Comparison of ENCODE assay signal across 10 mouse cellular contexts in genomic region chr19:32960196-32960947, GRCm38 (mm10).
A peak's percentile ranks its signal among the peaks of the same experiment; 100 is the strongest.
DNase-seq lines count a peak whose midpoint lies in the region; ATAC-seq lines count a peak whose summit lies in the region.
"Had no signal": no experiment of that assay in that cellular context is flagged by ENCODE, and none has a peak within 500 bp of the region (broad histone marks: within the 10 kb centered on the region; RNA-seq: fewer than 3 reads in every experiment).

No protein-coding gene starts in this region.

- peak; percentile 32 for DNase-seq in A20 (ENCODE audit: low read depth, low spot score)
- peak; percentile 66 to 67 for DNase-seq in B cell, adult 2 months
- peak; percentile 13 for DNase-seq in retina, postnatal 1 day
- DNase-seq in left cerebral cortex, adult 9 months (ENCODE audit: low spot score in 2 of 2) = no peak
- no peak for DNase-seq in right cerebral cortex, adult 2 months (ENCODE audit: low spot score in 2 of 2)
- DNase-seq in layer of hippocampus, postnatal 25 days (ENCODE audit: extremely low spot score in 1 of 2, low spot score in 1 of 2) = no peak
- DNase-seq: cerebellum, adult 8-10 months had no signal

- peak; percentile 48 for ATAC-seq in intestine, embryonic 15.5 days

- H3K9me3 ChIP-seq in intestine, embryonic 15.5 days = no peaks in the 10 kb centered on the region
- H3K9me3 ChIP-seq: limb, embryonic 15.5 days had no signal

- H3K9ac ChIP-seq in intestine, embryonic 15.5 days = no peak overlapping the region
- H3K9ac ChIP-seq: limb, embryonic 15.5 days had no signal

- peaks cover 8% of the 10 kb centered on the region; the same call in 1 of the 2 replicates for H3K4me1 ChIP-seq in intestine, embryonic 15.5 days (replicated peaks)

- H3K27me3 ChIP-seq in intestine, embryonic 15.5 days (replicated peaks) = no peaks in the 10 kb centered on the region

- peak overlapping the region; percentile 43 for H3K4me2 ChIP-seq in intestine, embryonic 15.5 days (replicated peaks)
- H3K4me2 ChIP-seq: limb, embryonic 15.5 days had no signal

- H3K27ac ChIP-seq in intestine, embryonic 15.5 days = peak overlapping the region; percentile 34
- H3K27ac ChIP-seq: heart, adult 2 months; limb, embryonic 15.5 days had no signal

- H3K36me3 ChIP-seq in intestine, embryonic 15.5 days = no peaks in the 10 kb centered on the region
- H3K36me3 ChIP-seq: limb, embryonic 15.5 days had no signal

- no peak overlapping the region for H3K4me3 ChIP-seq in intestine, embryonic 15.5 days (replicated peaks)
- H3K4me3 ChIP-seq: heart, adult 2 months; limb, embryonic 15.5 days had no signal

- WGBS in intestine, embryonic 15.5 days = 53% methylated on average over 9 of the region's 9 CpGs

Comparison
In these comparisons a context has a peak if more than half of its experiments do, and no peak if none do; other contexts are left out.
1. DNase-seq: peak in A20 (single experiment), B cell, adult 2 months (2 of 2) and retina, postnatal 1 day (single experiment); none in left cerebral cortex, adult 9 months (0 of 2), right cerebral cortex, adult 2 months (0 of 2) and layer of hippocampus, postnatal 25 days (0 of 2).